Mouse (Mus musculus): ENCODE measurements around the gene Trim2. TPM values are rescaled to one million over a fixed set of nuclear protein-coding genes. Genes with fewer than 3 reads are reported as not detected.

The Trim2 gene
- polyA plus RNA-seq (2015; fragmentation: Nextera tagmentation; extraction: Ambion mirVana) = 27.9 and 31.7 TPM in 2 replicates

DNA sequence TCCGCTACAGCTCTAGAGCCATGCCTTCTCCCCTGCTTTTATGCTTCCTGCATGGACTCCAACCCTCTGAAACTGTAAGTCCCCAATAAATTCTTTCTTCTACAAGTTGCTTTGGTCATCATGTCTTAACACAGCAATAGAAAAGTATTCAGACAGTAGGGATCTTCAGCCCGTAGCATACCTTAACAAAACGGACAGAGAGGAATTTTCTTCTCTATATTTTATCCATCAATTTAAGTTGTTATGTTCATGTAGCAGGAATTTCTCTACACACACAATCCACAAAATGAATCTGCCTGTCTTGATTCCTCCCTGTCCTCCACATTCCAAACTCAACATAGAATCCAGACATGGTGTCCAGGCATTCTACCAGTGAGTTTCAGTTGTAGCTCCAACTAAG is at the start of gene Trim2:
Gene Trim2, minus strand, starts transcription at position 101 of the 400 bp plus-strand sequence.
- no peak within 1 kb of the TSS for H3K27ac ChIP-seq
- H3K27me3 ChIP-seq (replicated peaks) = peaks cover 18% of the 10 kb centered on the region; the same call in 1 of the 2 replicates
- H3K4me3 ChIP-seq (replicated peaks) = no peak within 1 kb of the TSS
- ATAC-seq (ENCODE audit: insufficient read depth, low FRiP score, low read depth) = no peak
- no peaks in the 10 kb centered on the region for H3K36me3 ChIP-seq
- WGBS = 97% methylated on average over 3 of the region's 3 CpGs
- no peaks in the 10 kb centered on the region for H3K9me3 ChIP-seq
- peaks cover 21% of the 10 kb centered on the region for H3K4me1 ChIP-seq
- H3K4me2 ChIP-seq = 0 out of 2 replicates have a peak within 1 kb of the TSS, but pooled peaks have one; percentile 86
- H3K9ac ChIP-seq = no peak within 1 kb of the TSS

DNA sequence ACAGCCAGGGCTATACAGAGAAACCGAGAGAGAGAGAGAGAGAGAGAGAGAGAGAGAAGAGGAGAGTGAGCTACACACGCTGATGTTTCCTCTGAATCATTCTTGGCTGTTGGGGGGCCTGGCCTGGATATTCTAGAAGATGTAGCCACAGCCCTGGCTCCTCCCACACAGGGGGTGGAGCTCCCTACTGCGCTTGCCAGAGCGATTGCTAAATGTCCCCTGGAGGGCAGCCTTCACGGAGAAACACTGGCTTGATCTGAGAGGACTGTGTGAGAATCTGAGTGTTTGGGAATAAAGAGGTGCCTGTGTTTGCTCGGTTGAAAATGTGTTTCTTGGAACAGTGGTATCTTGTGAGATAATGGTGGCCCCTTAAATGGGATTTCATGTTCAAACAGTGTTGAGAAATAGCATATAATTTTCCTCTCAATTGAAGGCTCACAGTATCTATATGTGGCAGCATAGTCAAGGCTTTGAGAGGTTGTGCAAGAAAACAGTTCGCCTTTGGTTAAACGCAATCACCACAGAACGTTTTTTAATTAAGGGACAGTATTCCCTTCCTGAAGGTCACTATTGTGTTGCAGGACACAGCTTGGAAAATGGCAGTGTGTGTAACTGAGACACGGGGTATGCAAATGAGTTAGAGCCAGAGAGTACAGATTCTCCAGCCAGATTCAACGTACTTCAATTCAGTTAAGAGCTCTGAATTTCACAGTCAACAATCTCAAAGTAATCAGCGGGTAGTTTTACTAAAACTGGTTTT is 49.4 kb upstream of the Trim2 start:
- H3K9ac ChIP-seq = no peak overlapping the region
- no peaks in the 10 kb centered on the region for H3K4me1 ChIP-seq
- peak; percentile 82; the same call in 1 of the 2 replicates for ATAC-seq (ENCODE audit: insufficient read depth, low FRiP score, low read depth)
- H3K27ac ChIP-seq = no peak overlapping the region
- no peaks in the 10 kb centered on the region for H3K9me3 ChIP-seq
- no peaks in the 10 kb centered on the region for H3K27me3 ChIP-seq (replicated peaks)
- H3K4me2 ChIP-seq = no peak overlapping the region
- H3K36me3 ChIP-seq = no peaks in the 10 kb centered on the region
- H3K4me3 ChIP-seq (replicated peaks) = no peak overlapping the region
- 43% methylated on average over 12 of the region's 12 CpGs for WGBS

DNA sequence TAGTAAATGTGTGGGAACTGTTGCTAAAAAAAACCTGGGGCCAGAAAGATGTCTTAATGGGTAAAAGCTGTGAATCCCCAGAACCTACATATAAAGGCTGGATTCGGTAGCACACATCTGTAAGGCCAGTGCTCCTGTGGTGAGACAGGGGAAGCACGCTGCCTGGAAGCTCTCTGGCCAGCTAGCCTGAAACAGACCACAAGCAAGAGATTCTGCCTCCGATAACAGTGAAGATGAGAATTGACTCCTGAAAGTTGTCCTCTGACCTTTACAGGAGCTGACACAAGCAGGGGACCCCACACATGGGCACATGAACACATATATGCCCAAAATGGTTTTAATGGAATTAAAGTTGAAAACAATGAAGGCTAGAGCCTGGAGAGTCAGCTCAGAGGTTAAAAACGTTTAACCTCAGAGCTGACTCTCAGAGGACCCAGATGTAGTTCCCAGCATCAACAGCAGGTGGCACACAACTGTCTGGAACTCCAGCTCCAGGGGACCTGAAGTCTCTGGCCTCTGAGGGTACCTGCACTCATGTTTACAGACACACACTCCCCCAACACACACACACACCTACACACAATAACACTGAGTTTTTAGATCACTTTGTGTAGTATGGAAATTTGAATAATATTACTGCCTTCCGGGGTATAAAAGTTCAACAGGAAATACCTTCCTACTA is 45.8 kb upstream of the Trim2 start:
- Histone ChIP-seq H3K4me1 (no peaks in the 10 kb centered on the region), H3K27ac (no peak overlapping the region), H3K4me3 (replicated peaks) (no peak overlapping the region), H3K4me2 (no peak overlapping the region), H3K9ac (no peak overlapping the region), H3K9me3 (no peaks in the 10 kb centered on the region), H3K27me3 (replicated peaks) (no peaks in the 10 kb centered on the region), H3K36me3 (no peaks in the 10 kb centered on the region)
- 47% methylated on average over 5 of the region's 5 CpGs for WGBS
- no peak for ATAC-seq (ENCODE audit: insufficient read depth, low FRiP score, low read depth)

DNA sequence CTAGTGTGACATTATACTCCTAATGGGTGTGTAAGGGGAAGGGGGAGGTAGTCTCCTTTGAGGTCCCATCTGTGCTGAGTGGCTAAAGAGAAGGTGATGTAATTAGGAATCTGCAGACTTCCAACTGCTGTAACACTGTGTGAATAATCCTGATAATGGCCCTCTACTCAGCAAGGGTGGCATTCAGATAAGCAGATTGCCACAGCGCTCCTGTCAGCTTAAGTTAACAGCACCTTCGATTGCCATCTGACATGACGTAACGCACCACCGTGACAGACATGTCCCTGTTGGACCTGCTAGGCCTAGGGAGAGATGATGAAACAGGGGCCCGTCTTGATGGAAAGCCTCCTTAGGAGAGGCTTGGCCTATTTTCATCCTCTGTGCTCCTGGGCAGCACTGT is 43.6 kb upstream of the Trim2 start:
- Histone ChIP-seq H3K27me3 (replicated peaks) (no peaks in the 10 kb centered on the region), H3K4me1 (no peaks in the 10 kb centered on the region), H3K9ac (no peak overlapping the region), H3K9me3 (no peaks in the 10 kb centered on the region), H3K36me3 (no peaks in the 10 kb centered on the region), H3K4me3 (replicated peaks) (no peak overlapping the region), H3K4me2 (no peak overlapping the region), H3K27ac (0 out of 2 replicates have a peak overlapping the region, but pooled peaks have one; percentile 11)
- ATAC-seq (ENCODE audit: insufficient read depth, low FRiP score, low read depth) = peak; percentile 76
- WGBS = 78% methylated on average over 6 of the region's 6 CpGs

GRCm38 (mm10) chr3:84349771-84350170 is 43.1 kb upstream of the Trim2 start:
- ATAC-seq (ENCODE audit: insufficient read depth, low FRiP score, low read depth) = no peak
- Histone ChIP-seq H3K4me3 (replicated peaks) (no peak overlapping the region), H3K9me3 (no peaks in the 10 kb centered on the region), H3K27ac (0 out of 2 replicates have a peak overlapping the region, but pooled peaks have one; percentile 13), H3K4me2 (no peak overlapping the region), H3K4me1 (no peaks in the 10 kb centered on the region), H3K36me3 (no peaks in the 10 kb centered on the region), H3K9ac (no peak overlapping the region), H3K27me3 (replicated peaks) (no peaks in the 10 kb centered on the region)
- WGBS = 74% methylated on average over 10 of the region's 10 CpGs

GRCm38 (mm10) chr3:84347426-84347825 is 40.7 kb upstream of the Trim2 start:
- Histone ChIP-seq H3K36me3 (no peaks in the 10 kb centered on the region), H3K9me3 (no peaks in the 10 kb centered on the region), H3K27me3 (replicated peaks) (no peaks in the 10 kb centered on the region), H3K4me1 (no peaks in the 10 kb centered on the region), H3K27ac (0 out of 2 replicates have a peak overlapping the region, but pooled peaks have one; percentile 11), H3K4me3 (replicated peaks) (no peak overlapping the region), H3K4me2 (no peak overlapping the region), H3K9ac (no peak overlapping the region)
- 70% methylated on average over 4 of the region's 4 CpGs for WGBS
- no peak for ATAC-seq (ENCODE audit: insufficient read depth, low FRiP score, low read depth)

- no peak overlapping the region for H3K4me2 ChIP-seq
- no peaks in the 10 kb centered on the region for H3K36me3 ChIP-seq
- no peaks in the 10 kb centered on the region for H3K9me3 ChIP-seq
- no peak overlapping the region for H3K27ac ChIP-seq
- H3K4me3 ChIP-seq (replicated peaks) = no peak overlapping the region
- H3K4me1 ChIP-seq = no peaks in the 10 kb centered on the region
- WGBS = 44% methylated on average over 10 of the region's 10 CpGs
- ATAC-seq (ENCODE audit: insufficient read depth, low FRiP score, low read depth) = no peak
- H3K27me3 ChIP-seq (replicated peaks) = no peaks in the 10 kb centered on the region
- no peak overlapping the region for H3K9ac ChIP-seq
These were observed 39.9 kb upstream of the Trim2 start for GRCm38 (mm10) chr3:84346456-84347150.

- H3K4me2 ChIP-seq = peak overlapping the region; percentile 79
- WGBS = 57% methylated on average over 6 of the region's 6 CpGs
- H3K36me3 ChIP-seq = no peaks in the 10 kb centered on the region
- ATAC-seq (ENCODE audit: insufficient read depth, low FRiP score, low read depth) = no peak
- H3K4me1 ChIP-seq = no peaks in the 10 kb centered on the region
- H3K9ac ChIP-seq = no peak overlapping the region
- no peaks in the 10 kb centered on the region for H3K9me3 ChIP-seq
- no peaks in the 10 kb centered on the region for H3K27me3 ChIP-seq (replicated peaks)
- peak overlapping the region; percentile 34 for H3K4me3 ChIP-seq (replicated peaks)
- H3K27ac ChIP-seq = no peak overlapping the region
These were observed 38.9 kb upstream of the Trim2 start for GRCm38 (mm10) chr3:84345646-84345980.

DNA sequence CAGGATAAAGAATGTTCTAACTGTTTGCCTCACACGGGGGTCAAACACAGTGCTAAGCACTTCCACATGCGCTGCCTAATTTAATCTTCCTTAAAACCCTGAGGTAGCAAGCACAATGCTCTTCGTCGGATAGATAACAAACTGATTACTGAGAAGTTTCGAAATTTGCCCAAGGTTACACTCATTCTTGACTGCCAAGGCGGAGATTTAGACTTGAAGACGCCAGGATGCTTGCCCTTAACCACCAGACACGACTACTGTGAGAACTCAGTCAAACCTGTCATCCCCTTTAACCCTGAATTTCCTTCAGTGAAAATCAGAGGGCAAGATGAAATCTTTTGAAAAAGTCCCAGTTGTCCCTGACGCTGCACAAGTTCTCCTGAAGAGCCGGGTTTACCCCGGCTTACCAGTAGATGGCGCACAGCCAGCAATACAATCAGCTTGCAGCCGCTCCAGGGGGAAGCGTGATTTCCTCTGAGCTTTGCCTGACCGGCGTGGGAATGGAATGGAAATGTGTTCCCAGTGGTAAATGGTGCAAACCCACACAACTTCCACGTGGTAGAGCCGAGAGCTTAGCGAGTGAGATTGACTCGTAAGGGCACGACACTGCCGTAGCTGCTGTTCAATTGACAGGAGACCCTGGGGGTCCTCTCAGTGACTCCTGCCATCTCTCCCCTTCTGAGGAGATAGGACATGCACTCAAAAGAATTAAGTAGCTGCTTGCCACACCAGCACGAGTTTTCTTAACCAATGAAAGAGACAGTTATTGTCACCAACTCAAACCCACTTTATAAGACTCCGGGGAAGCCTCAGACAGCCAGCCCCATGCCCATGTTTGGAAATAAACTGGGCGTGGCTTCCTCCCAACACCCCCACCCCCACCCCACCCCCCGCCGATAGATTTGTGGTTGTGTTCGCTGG is 38.3 kb upstream of the Trim2 start:
- peak overlapping the region; percentile 34 for H3K4me3 ChIP-seq (replicated peaks)
- peak overlapping the region; percentile 79 for H3K4me2 ChIP-seq
- no peak overlapping the region for H3K9ac ChIP-seq
- no peaks in the 10 kb centered on the region for H3K9me3 ChIP-seq
- 8% methylated on average over 28 of the region's 28 CpGs for WGBS
- H3K36me3 ChIP-seq = no peaks in the 10 kb centered on the region
- no peaks in the 10 kb centered on the region for H3K27me3 ChIP-seq (replicated peaks)
- peak overlapping the region; percentile 37; the same call in 1 of the 2 replicates for H3K27ac ChIP-seq
- ATAC-seq (ENCODE audit: insufficient read depth, low FRiP score, low read depth) = peak; percentile 65
- H3K4me1 ChIP-seq = no peaks in the 10 kb centered on the region

DNA sequence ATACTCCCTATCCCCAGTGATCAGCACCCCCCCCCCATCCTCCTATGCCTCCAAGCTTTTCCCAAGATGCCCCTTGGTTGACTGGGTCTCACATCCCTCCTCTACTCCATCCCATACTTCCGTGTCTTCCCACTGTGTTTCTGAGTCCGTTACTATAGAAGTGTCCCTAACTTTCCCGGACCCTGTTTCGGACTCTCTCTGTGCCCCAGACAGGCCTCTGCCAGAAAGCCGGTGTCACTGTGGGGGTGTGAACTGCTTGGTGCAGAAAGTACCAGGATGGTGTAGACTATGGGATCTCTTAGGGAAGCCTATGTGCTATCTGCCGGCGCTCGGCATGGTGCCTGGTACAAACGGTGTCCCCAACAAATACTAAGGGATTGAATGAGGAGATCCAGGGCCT is 36.4 kb upstream of the Trim2 start:
- Histone ChIP-seq H3K36me3 (no peaks in the 10 kb centered on the region), H3K4me3 (replicated peaks) (no peak overlapping the region), H3K4me1 (no peaks in the 10 kb centered on the region), H3K9me3 (no peaks in the 10 kb centered on the region), H3K27ac (no peak overlapping the region), H3K4me2 (no peak overlapping the region), H3K27me3 (replicated peaks) (no peaks in the 10 kb centered on the region), H3K9ac (no peak overlapping the region)
- ATAC-seq (ENCODE audit: insufficient read depth, low FRiP score, low read depth) = no peak
- 95% methylated on average over 9 of the region's 9 CpGs for WGBS

GRCm38 (mm10) chr3:84341811-84342210 is 35.1 kb upstream of the Trim2 start:
- H3K9me3 ChIP-seq = no peaks in the 10 kb centered on the region
- H3K4me2 ChIP-seq = no peak overlapping the region
- H3K4me1 ChIP-seq = no peaks in the 10 kb centered on the region
- H3K36me3 ChIP-seq = no peaks in the 10 kb centered on the region
- ATAC-seq (ENCODE audit: insufficient read depth, low FRiP score, low read depth) = no peak
- 66% methylated on average over 7 of the region's 7 CpGs for WGBS
- no peak overlapping the region for H3K4me3 ChIP-seq (replicated peaks)
- H3K27ac ChIP-seq = no peak overlapping the region; the same call in 1 of the 2 replicates
- H3K27me3 ChIP-seq (replicated peaks) = no peaks in the 10 kb centered on the region
- no peak overlapping the region for H3K9ac ChIP-seq
